Mouse (Mus musculus): ENCODE measurements at regions not wholly inside any gene's neighbourhood (a gene's known extent, or its start where the extent isn't known, plus 50 kb on each side); places are given as distances from the start of the nearest gene placed in this dataset.

DNA sequence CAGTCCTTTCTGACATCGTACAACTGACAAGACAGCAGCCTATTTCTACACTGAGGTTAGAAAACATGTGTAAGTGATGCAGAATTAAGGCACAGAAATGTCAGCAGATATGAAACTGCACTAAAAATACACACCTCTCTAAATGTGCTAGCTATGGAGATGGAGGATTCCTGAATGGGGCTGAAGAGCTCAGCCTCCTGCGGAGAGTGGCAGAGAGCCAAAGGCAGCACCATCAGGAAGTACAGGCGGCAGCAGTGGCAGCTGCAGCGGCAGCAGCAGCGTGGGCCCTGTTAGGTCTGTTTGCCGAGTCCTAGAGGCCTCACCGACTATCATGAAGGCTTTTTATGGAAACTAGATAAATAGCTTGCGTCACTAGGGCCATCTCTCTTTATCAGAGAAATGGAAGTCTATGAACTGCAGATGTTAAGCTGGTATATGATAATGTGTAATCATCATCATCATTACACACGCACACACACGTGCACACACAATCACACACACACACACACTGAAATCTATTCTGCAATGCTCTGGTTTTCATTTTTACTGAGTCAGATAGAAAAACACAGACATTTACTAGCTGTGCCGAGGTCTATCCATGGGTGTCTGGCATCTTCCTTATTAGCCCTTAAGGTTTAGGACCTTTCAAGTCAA lies 83.6 kb upstream of the Tent5a start:
- Histone ChIP-seq H3K9ac (ENCODE audit: low read depth, low read length) (no peak overlapping the region), H3K4me2 (ENCODE audit: low read length) (no peak overlapping the region), H3K36me3 (ENCODE audit: control insufficient read depth, insufficient read depth, low read length) (no peaks in the 10 kb centered on the region), H3K4me3 (ENCODE audit: low read length) (no peak overlapping the region), H3K4me1 (ENCODE audit: control insufficient read depth, insufficient read depth, low read depth, low read length) (no peaks in the 10 kb centered on the region; the same call in 1 of the 2 replicates), H3K9me3 (ENCODE audit: control insufficient read depth, low read length) (no peaks in the 10 kb centered on the region), H3K27ac (ENCODE audit: low read depth, low read length) (no peak overlapping the region), H3K27me3 (replicated peaks; ENCODE audit: control insufficient read depth, insufficient read depth, low read length) (no peaks in the 10 kb centered on the region)
- 40% methylated on average over 11 of the region's 11 CpGs for whole genome bisulfite sequencing
- peak; percentile 91 for ATAC-seq

DNA sequence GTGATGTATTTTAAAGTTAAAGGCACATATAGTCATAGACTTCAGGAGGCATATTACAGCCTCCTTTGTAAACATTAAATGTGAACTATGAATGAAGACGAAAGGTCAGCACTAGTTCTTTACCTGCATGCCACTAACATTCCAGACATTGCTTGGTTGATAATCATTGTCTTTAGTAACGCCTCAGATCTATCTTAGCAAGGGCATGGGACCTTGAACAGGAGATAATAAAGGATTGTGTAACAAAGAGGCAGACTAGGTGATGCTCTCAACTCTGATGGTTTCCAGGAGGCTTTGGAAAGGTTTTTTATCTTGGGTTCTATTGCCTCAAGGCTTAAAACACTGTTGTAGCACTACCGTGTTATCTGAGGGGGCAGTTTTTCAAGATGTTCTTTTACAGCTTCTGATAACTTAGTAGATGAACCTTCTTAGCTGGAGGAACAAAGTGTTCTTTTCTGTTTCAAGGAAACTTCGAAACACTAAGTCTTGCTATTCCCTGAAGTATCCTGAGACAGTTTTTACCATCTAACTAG lies 82.9 kb upstream of the Tent5a start:
- no peak overlapping the region for H3K27ac ChIP-seq (ENCODE audit: low read depth, low read length)
- H3K9ac ChIP-seq (ENCODE audit: low read depth, low read length): no peak overlapping the region
- no peaks in the 10 kb centered on the region for H3K27me3 ChIP-seq (replicated peaks; ENCODE audit: control insufficient read depth, insufficient read depth, low read length)
- no peak overlapping the region for H3K4me3 ChIP-seq (ENCODE audit: low read length)
- no peak overlapping the region for H3K4me2 ChIP-seq (ENCODE audit: low read length)
- no peak for ATAC-seq
- WGBS: 87% methylated on average over 4 of the region's 4 CpGs
- no peaks in the 10 kb centered on the region for H3K9me3 ChIP-seq (ENCODE audit: control insufficient read depth, low read length)
- no peaks in the 10 kb centered on the region for H3K36me3 ChIP-seq (ENCODE audit: control insufficient read depth, insufficient read depth, low read length)
- H3K4me1 ChIP-seq (ENCODE audit: control insufficient read depth, insufficient read depth, low read depth, low read length): no peaks in the 10 kb centered on the region; the same call in 1 of the 2 replicates

DNA sequence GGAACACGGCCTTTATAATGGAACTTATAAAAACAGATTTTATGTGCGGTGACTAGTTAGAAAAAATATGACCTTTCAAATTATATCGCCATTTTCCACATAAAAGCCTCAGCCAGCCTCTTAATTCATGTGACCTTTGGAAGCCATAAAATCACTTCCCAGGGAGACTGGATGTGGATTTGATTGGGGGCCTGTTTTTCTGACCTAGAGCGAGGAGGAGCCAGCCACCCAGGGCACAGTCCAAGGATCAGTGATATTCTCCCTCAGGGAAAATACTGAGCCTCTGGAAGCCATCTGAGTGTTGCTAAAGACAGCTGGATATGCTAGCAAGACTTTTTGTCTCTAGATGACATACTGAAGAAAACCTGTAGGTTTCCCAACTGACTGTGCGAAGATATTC lies 81.3 kb upstream of the Tent5a start:
- Histone ChIP-seq H3K27me3 (replicated peaks; ENCODE audit: control insufficient read depth, insufficient read depth, low read length) (no peaks in the 10 kb centered on the region), H3K4me1 (ENCODE audit: control insufficient read depth, insufficient read depth, low read depth, low read length) (no peaks in the 10 kb centered on the region; the same call in 1 of the 2 replicates), H3K9ac (ENCODE audit: low read depth, low read length) (no peak overlapping the region), H3K27ac (ENCODE audit: low read depth, low read length) (no peak overlapping the region), H3K4me3 (ENCODE audit: low read length) (no peak overlapping the region), H3K36me3 (ENCODE audit: control insufficient read depth, insufficient read depth, low read length) (no peaks in the 10 kb centered on the region), H3K4me2 (ENCODE audit: low read length) (no peak overlapping the region), H3K9me3 (ENCODE audit: control insufficient read depth, low read length) (no peaks in the 10 kb centered on the region)
- WGBS: 80% methylated on average over 5 of the region's 5 CpGs
- ATAC-seq: no peak

DNA sequence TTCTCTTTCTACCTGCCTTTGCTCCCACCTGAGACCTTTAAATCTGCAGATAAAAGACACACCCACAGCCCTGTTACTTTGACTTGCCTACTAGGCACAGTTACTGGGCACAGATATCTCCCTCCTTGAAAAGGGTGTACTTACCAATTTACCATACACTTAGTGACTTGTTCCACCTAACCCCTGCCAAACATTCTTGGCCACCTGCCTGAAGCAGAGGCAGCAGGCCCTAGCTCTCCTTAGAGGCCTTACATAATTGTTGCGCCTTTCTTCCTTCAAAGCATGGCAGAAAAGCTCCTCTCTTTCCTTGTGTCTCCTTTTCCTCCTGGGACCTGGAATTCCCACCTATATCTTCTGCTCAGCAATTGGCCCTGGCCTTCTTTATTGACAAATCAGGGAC lies 80.4 kb upstream of the Tent5a start:
- Histone ChIP-seq H3K4me2 (ENCODE audit: low read length) (no peak overlapping the region), H3K27me3 (replicated peaks; ENCODE audit: control insufficient read depth, insufficient read depth, low read length) (no peaks in the 10 kb centered on the region), H3K4me1 (ENCODE audit: control insufficient read depth, insufficient read depth, low read depth, low read length) (no peaks in the 10 kb centered on the region; the same call in 1 of the 2 replicates), H3K9ac (ENCODE audit: low read depth, low read length) (no peak overlapping the region), H3K4me3 (ENCODE audit: low read length) (no peak overlapping the region), H3K27ac (ENCODE audit: low read depth, low read length) (no peak overlapping the region), H3K9me3 (ENCODE audit: control insufficient read depth, low read length) (no peaks in the 10 kb centered on the region), H3K36me3 (ENCODE audit: control insufficient read depth, insufficient read depth, low read length) (no peaks in the 10 kb centered on the region)
- ATAC-seq: no peak
- WGBS: 96% methylated on average over 1 of the region's 1 CpGs

DNA sequence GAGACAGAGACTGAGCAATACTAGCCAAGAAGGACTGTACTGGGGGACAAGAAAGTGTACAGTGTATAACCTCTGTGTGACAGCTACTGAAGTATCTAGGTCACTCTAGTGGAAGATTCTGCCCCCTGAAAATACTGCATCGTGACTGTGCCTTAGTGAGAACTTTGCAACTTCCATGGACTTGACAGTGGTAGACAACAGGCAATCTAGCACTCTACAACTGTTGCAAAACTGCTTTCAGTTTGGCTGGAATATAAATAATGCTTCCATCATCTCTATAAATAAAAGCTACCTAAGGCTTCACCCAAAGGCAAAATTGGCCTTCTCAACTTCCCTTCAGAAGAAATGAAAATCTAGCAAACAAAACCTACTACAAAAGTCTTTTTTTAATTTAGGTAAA lies 74.6 kb upstream of the Tent5a start:
- 64% methylated on average over 1 of the region's 1 CpGs for WGBS
- H3K9ac ChIP-seq (ENCODE audit: low read depth, low read length): no peak overlapping the region
- H3K36me3 ChIP-seq (ENCODE audit: control insufficient read depth, insufficient read depth, low read length): no peaks in the 10 kb centered on the region
- ATAC-seq: no peak
- H3K9me3 ChIP-seq (ENCODE audit: control insufficient read depth, low read length): no peaks in the 10 kb centered on the region
- no peak overlapping the region for H3K4me3 ChIP-seq (ENCODE audit: low read length)
- H3K4me2 ChIP-seq (ENCODE audit: low read length): no peak overlapping the region
- no peaks in the 10 kb centered on the region for H3K27me3 ChIP-seq (replicated peaks; ENCODE audit: control insufficient read depth, insufficient read depth, low read length)
- H3K27ac ChIP-seq (ENCODE audit: low read depth, low read length): no peak overlapping the region
- no peaks in the 10 kb centered on the region for H3K4me1 ChIP-seq (ENCODE audit: control insufficient read depth, insufficient read depth, low read depth, low read length)

DNA sequence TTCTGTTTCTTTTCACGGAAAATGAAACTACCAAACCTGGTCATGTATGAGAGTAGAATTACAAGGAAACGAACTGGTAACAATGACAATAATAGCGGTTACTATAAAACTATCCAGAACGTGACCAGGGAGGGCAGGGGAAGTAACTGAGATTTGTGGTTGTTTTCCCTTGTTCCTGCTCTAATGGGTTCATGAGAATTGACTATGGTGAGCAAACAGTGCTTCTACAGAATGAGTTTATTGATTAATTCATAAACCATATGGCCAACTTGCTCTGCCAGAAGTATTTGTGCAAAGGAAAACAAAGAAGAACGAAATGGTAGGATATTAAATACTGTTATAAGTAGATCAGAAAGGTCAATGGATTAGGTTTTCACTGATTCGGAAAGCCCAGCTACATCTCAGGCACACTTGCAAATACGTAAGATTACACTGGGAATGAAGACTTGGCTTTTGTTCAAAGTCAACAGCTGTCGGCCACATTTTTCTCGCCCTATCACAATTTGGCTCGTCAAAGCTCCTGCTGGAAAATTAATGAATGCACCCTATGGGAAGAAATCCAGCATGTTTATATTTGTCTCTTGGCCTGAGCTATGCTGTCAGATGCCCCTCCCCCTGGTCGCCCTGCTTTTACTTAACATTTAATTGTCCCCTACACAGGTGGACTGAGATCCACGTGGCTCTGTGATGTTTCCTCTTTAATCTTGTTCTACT lies 73.6 kb upstream of the Tent5a start:
- H3K4me1 ChIP-seq (ENCODE audit: control insufficient read depth, insufficient read depth, low read depth, low read length): no peaks in the 10 kb centered on the region
- H3K36me3 ChIP-seq (ENCODE audit: control insufficient read depth, insufficient read depth, low read length): no peaks in the 10 kb centered on the region
- H3K9me3 ChIP-seq (ENCODE audit: control insufficient read depth, low read length): no peaks in the 10 kb centered on the region
- ATAC-seq: peak; percentile 91
- no peaks in the 10 kb centered on the region for H3K27me3 ChIP-seq (replicated peaks; ENCODE audit: control insufficient read depth, insufficient read depth, low read length)
- no peak overlapping the region for H3K4me3 ChIP-seq (ENCODE audit: low read length)
- no peak overlapping the region for H3K4me2 ChIP-seq (ENCODE audit: low read length)
- 49% methylated on average over 12 of the region's 12 CpGs for WGBS
- H3K9ac ChIP-seq (ENCODE audit: low read depth, low read length): no peak overlapping the region
- H3K27ac ChIP-seq (ENCODE audit: low read depth, low read length): no peak overlapping the region

DNA sequence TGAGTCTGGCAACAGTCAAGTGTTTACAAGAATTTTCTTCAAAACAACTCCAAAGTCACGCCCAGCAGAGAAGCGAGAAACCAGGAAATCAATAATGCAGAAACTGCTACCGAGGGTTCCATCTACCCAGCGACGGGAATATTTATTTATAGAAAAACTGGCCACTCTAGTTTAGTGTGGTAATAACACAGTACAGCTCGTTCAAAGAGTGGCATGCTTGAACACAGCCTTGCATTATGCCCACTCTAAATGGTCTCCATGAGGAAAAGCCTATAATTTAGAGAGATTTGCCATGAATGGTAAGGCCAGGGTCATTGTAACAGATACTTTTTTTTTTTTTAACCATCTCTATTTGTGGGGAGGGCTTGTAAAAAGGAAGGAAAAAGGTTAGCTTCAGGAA lies 67.8 kb upstream of the Tent5a start:
- Histone ChIP-seq H3K9ac (ENCODE audit: low read depth, low read length) (no peak overlapping the region), H3K4me2 (ENCODE audit: low read length) (no peak overlapping the region), H3K4me3 (ENCODE audit: low read length) (no peak overlapping the region), H3K27ac (ENCODE audit: low read depth, low read length) (no peak overlapping the region), H3K9me3 (ENCODE audit: control insufficient read depth, low read length) (no peaks in the 10 kb centered on the region), H3K27me3 (replicated peaks; ENCODE audit: control insufficient read depth, insufficient read depth, low read length) (no peaks in the 10 kb centered on the region), H3K36me3 (ENCODE audit: control insufficient read depth, insufficient read depth, low read length) (no peaks in the 10 kb centered on the region), H3K4me1 (ENCODE audit: control insufficient read depth, insufficient read depth, low read depth, low read length) (no peaks in the 10 kb centered on the region)
- WGBS: 68% methylated on average over 6 of the region's 6 CpGs
- no peak for ATAC-seq

DNA sequence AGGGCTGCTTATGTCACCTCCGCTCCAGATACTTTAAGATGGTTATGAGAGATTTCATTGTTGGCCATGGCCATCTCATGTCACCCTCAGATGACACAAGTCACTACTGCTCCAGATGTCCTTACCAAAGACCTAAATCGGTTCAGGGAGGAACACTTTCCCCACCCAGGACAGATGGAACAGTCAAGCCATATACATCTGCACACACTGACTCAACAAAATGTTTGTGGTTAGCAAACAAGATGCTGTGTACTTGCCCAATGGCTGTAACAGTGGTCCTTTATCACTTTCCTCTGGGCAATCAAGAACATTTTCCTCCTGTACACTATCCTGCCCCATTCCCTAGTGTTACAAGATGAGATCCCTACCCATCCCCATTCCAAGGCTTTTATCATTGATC lies 64.1 kb upstream of the Tent5a start:
- Histone ChIP-seq H3K4me2 (ENCODE audit: low read length) (no peak overlapping the region), H3K27me3 (replicated peaks; ENCODE audit: control insufficient read depth, insufficient read depth, low read length) (no peaks in the 10 kb centered on the region), H3K4me3 (ENCODE audit: low read length) (no peak overlapping the region), H3K4me1 (ENCODE audit: control insufficient read depth, insufficient read depth, low read depth, low read length) (no peaks in the 10 kb centered on the region), H3K36me3 (ENCODE audit: control insufficient read depth, insufficient read depth, low read length) (no peaks in the 10 kb centered on the region), H3K27ac (ENCODE audit: low read depth, low read length) (no peak overlapping the region), H3K9ac (ENCODE audit: low read depth, low read length) (no peak overlapping the region), H3K9me3 (ENCODE audit: control insufficient read depth, low read length) (no peaks in the 10 kb centered on the region)
- 95% methylated on average over 2 of the region's 2 CpGs for WGBS
- ATAC-seq: no peak

DNA sequence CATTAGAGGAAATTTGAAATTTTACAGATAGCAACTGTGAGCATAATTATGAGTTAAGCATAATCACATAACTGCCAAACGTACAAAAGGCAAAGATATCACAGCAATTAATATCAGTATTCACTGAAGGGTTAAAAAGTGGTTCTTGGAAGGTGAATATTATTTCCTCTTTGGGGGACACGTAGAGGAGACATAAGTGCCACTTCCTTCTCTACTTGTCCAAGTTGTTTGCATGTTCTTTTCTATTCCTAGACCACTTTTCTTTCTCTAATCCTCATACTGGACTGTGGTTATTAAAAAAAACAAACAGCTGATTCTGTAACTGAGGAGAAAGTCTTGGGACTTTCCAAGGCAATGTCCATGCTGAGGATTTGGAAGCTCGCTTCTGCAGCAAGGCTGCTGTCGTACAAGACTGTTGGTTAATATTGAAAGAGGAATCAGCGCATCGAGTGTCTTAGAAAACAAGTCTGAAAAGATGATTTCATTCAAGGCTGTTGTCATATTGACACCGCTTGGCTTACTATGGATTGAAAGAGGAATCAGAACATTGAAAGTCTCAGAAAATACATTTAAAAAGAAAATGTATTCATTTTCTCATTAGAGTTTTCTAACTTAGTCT lies 61.7 kb upstream of the Tent5a start:
- no peak overlapping the region for H3K4me3 ChIP-seq (ENCODE audit: low read length)
- no peak overlapping the region for H3K9ac ChIP-seq (ENCODE audit: low read depth, low read length)
- WGBS: 90% methylated on average over 7 of the region's 7 CpGs

More for the DNA sequence above, 61.7 kb upstream of the Tent5a start:
- ATAC-seq: no peak
- Histone ChIP-seq H3K27ac (ENCODE audit: low read depth, low read length) (no peak overlapping the region), H3K4me2 (ENCODE audit: low read length) (no peak overlapping the region), H3K27me3 (replicated peaks; ENCODE audit: control insufficient read depth, insufficient read depth, low read length) (no peaks in the 10 kb centered on the region), H3K9me3 (ENCODE audit: control insufficient read depth, low read length) (no peaks in the 10 kb centered on the region), H3K4me1 (ENCODE audit: control insufficient read depth, insufficient read depth, low read depth, low read length) (no peaks in the 10 kb centered on the region), H3K36me3 (ENCODE audit: control insufficient read depth, insufficient read depth, low read length) (no peaks in the 10 kb centered on the region)
